Mouse (Mus musculus): ENCODE data around the gene Pde11a.

GRCm38 (mm10) chr2:76084982-76085381 lies 253.6 kb downstream of the Pde11a start:
- no peak for TF ChIP-seq USF1 (IDR thresholded peaks at IDR 0.05; ENCODE audit: low read depth)
- no peak for TF ChIP-seq MAX (IDR thresholded peaks at IDR 0.05; ENCODE audit: low read depth)
- no peak for TF ChIP-seq POLR2A (IDR thresholded peaks at IDR 0.05; ENCODE audit: insufficient read length, low read depth)
